Mouse (Mus musculus) regulatory T cell (primary cell): ENCODE measurements around the gene Adgrf5.

Source experiments
- in situ Hi-C: fragments of 300-600 bp; cut with MboI, MseI; formaldehyde crosslinking; loops from one replicate; pipeline ENCODE4 v1.15.1; 2025; ENCODE audit warnings: high pct_unique_total_duplicates

Gene Adgrf5

GRCm38 (mm10) chr17:43378703-43379102 is 18.5 kb downstream of the Adgrf5 start:
- in situ Hi-C loops = no loop called here

GRCm38 (mm10) chr17:43386331-43386730 is 26.1 kb downstream of the Adgrf5 start:
- in situ Hi-C loops = no loop called here

GRCm38 (mm10) chr17:43387171-43387570 is 26.9 kb downstream of the Adgrf5 start:
- in situ Hi-C loops = no loop called here

GRCm38 (mm10) chr17:43389256-43389655 is 29.0 kb downstream of the Adgrf5 start:
- in situ Hi-C loops = no loop called here

DNA sequence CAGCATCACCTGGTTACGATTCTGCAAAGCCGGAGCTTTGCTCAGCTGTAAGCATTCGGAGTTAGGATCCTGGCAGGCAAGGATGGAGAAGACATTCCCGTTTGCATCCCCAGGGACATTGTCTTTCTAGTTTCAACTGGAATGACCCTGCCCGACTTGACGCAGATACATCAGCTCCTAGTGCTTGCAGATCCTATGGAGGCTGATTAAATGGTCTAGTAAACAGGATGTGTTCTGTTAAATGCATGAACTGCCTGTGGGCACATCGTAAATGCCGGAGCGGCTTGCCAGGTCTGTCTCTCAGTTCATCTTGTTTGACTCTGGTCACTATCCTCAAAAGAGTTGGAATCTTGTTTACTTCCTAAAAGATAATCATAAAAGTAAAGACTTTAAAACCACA is 31.9 kb downstream of the Adgrf5 start:
- in situ Hi-C loops = no loop called here

- in situ Hi-C loops = no loop called here
Measured at GRCm38 (mm10) chr17:43393669-43394068, 33.4 kb downstream of the Adgrf5 start.

DNA sequence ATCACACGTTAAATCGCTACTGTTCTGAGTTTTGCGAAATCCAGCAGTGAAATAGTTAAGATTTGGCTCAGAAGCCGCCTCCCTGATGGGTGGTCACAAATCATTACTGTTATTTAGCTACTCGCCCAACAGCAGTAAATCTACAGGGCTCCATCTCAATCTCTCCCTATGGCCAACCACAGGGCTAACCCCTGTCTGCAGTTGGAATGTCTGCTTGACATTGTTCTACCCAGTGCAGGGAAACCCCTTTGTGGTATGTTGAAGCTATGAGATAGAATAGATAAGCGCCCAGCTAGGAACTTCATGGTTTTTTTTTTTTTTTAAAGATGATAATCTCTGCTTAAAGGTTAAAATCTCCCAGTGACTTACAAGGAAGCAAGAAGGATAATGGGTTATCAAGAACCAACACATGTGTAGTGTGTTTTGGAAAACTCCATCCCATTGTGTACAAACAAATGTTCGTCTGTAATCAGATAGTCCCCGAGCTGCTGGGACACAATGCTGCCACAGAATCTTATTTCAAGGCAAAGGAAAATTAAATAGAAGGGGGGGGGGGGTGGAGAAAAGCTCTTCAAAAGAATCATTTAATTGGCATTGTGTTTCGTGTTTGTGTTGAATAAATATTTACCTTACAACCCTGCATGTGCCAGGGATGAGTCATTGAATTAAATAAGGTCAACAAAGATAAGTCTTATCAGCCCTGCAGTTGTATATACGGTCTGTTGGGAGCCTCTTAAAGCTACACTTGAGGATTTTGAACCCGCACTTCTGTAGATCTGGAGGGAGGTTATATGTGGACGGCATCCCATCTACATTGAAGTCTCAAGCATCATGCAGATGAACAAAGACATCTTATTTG is 35.4 kb downstream of the Adgrf5 start:
- in situ Hi-C loops = no loop called here

GRCm38 (mm10) chr17:43398612-43399011 is 38.4 kb downstream of the Adgrf5 start:
- in situ Hi-C loops = no loop called here

DNA sequence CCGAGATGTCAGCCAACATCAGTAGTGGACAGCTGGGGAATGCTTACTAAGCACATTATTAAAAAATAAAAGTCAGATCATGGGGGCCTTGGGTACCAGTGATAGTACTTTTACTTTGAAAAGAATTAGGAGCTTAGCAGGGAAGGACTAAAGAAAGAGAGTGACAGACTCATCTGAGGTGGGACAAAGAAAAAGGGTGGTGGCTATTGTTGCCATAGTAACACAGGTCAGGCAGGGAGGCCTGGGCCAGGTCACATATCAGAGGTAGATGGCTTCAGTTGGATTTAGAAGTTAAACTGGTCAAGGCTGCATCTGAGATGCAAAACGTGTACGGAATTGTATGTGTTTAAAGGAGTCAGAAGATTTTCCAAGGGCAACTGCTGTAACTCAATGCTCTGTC is 38.9 kb downstream of the Adgrf5 start:
- in situ Hi-C loops = no loop called here

GRCm38 (mm10) chr17:43400483-43400882 is 40.2 kb downstream of the Adgrf5 start:
- in situ Hi-C loops = no loop called here

- in situ Hi-C loops = no loop called here
Measured at GRCm38 (mm10) chr17:43403851-43404250, 43.6 kb downstream of the Adgrf5 start.

GRCm38 (mm10) chr17:43404408-43404807 is 44.2 kb downstream of the Adgrf5 start:
- in situ Hi-C loops = no loop called here

DNA sequence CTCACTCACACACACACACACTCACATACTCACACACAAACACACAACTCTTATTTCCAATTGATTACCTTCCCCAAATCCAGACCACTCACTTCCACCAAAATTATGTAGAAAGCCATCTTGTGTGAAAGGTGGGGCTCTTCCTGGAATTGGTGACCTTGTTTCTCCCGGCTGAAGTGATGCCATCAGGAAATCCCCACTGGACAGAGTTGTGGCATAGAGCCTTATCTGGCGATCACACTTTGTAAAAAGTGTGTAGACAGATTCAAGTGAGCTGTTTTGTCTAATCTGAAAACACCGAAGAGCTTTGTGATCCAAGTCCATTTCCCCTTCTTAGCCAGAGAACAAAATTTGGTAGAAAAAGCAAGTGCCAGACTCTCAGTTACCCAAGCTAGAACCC is 46.1 kb downstream of the Adgrf5 start:
- in situ Hi-C loops = no loop called here

GRCm38 (mm10) chr17:43407548-43407947 is 47.3 kb downstream of the Adgrf5 start:
- in situ Hi-C loops = no loop called here

GRCm38 (mm10) chr17:43413182-43413581 is 52.9 kb downstream of the Adgrf5 start:
- in situ Hi-C loops = no loop called here

GRCm38 (mm10) chr17:43419204-43419603 is 59.0 kb downstream of the Adgrf5 start:
- in situ Hi-C loops = no loop called here

GRCm38 (mm10) chr17:43420381-43420780 is 60.1 kb downstream of the Adgrf5 start:
- in situ Hi-C loops = no loop called here

DNA sequence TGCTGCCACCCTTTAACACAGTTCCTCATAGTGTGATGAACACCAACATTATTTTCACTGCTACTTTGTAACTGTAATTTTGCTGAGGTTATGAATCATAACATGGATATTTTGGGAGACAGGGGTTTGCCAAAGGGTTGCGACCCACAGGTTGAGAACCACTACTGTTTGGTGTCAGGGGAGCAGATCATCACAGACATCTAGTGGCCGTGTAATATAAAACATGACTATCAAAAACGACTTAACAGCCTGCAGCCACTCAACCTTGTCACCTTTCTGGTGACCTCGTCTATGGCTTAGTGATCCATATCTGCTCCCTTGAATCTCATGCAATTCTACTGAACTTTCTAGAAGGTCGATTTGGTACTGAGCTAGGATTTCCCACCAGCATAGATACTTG is 63.7 kb downstream of the Adgrf5 start:
- in situ Hi-C loops = no loop called here

- in situ Hi-C loops = no loop called here
Measured at GRCm38 (mm10) chr17:43431692-43432091, 71.4 kb downstream of the Adgrf5 start.

- in situ Hi-C loops = no loop called here
Measured at GRCm38 (mm10) chr17:43434485-43434884, 74.2 kb downstream of the Adgrf5 start.

DNA sequence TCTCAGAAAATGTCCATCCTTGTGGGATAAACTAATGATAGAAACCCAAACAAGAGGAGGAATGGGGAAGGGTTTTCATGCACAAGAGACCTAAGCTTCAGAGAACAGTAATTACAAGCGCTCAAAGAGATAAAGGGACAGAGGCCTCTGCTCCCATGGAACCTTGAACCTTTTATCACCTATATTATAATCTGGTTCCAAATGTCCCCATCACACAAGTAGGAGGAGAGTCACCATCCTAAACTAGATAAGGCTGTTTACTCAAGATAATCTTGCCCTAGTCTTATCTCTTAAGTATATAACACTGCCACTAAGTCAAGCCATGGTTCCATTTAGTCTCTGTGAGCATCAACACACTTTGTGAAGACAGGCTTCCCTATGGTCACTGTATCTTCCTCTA is 91.0 kb downstream of the Adgrf5 start:
- in situ Hi-C loops = loop anchor here (25.0 kb wide), 1 partner anchor 439 kb away; the partner anchor contains the start of gene Tnfrsf21

- in situ Hi-C loops = loop anchor here (5.0 to 25.0 kb wide), 2 partner anchors 196 to 446 kb away; partner anchors contain the start of gene Tnfrsf21
Measured at GRCm38 (mm10) chr17:43458598-43458997, 98.3 kb downstream of the Adgrf5 start.

DNA sequence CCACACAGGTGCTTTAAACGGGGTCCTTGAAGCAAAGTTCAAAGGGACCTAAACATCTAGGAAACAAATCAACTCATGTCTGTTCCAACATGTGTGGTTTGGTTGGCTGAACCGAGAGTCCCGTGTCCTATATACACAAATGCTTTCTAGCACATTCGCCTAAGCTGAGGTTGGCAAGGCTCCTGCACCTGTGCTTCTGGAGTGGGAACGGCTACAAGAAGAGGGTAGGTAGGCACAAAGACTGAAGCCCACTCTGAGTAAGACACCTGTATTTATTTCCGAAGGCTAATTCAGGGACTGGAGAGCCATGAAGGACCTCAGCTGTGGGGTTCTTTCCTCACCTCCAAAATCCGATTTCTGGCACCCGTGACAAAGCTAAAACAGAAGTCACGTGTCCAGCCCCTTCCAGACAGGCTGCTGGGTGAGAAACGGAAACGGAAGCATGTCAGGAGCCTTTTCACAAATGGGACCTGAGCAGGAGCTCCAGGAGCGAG is 99.5 kb downstream of the Adgrf5 start:
- in situ Hi-C loops = loop anchor here (5.0 to 25.0 kb wide), 2 partner anchors 197 to 447 kb away; partner anchors contain the start of gene Tnfrsf21
